Mouse (Mus musculus): ENCODE measurements around the gene Cnr1. TPM values are rescaled to one million over a fixed set of nuclear protein-coding genes. Genes with fewer than 3 reads are reported as not detected.

Gene Cnr1
- polyA plus RNA-seq, 1 experiment: 0.14 TPM

GRCm38 (mm10) chr4:33923151-33923760 is 1.1 kb upstream of the Cnr1 start:
- no peaks in the 10 kb centered on the region for H3K36me3 ChIP-seq (ENCODE audit: control insufficient read depth, insufficient read depth, low read length)
- no peak overlapping the region for H3K27ac ChIP-seq (ENCODE audit: insufficient read depth, low read depth, low read length)
- no peak for TF ChIP-seq CTCF (conservative IDR thresholded peaks at IDR 0.05; ENCODE audit: insufficient read depth, insufficient read length, low read depth, low read length)
- no peak for TF ChIP-seq POLR2A (IDR thresholded peaks at IDR 0.05; ENCODE audit: low read depth, low read length)
- H3K4me3 ChIP-seq (ENCODE audit: insufficient read depth, low read depth, low read length): no peak overlapping the region
- WGBS: 20% methylated on average over 19 of the region's 19 CpGs
- peaks cover 2% of the 10 kb centered on the region; the same call in 1 of the 2 replicates for H3K27me3 ChIP-seq (replicated peaks; ENCODE audit: control insufficient read depth, insufficient read depth, low read length)
- no peaks in the 10 kb centered on the region for H3K4me1 ChIP-seq (ENCODE audit: control insufficient read depth, insufficient read depth, low read length)
- no peak for DNase-seq

DNA sequence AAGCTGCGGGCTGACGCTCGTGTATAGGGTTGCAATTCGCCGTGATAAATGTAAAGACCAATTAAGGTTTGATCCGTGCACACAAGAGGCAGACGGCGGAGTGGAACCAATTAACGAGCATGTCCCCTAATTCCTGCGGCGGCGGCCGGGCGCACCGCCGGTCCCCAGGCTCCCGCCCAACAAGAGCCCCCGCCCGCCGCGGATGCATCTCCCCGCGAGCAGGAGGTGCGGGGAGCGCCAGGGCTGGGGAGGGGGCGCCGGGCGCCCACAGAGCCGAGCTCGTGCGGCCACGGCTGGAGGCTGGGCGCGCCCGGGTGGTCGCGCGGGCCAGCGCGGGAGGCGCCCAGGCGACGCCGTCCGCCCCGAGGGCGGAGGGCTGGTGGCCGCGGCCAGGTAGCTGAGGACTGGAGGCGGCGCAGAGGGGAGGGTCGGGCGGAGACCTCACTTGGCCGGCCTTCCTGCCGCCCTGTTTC is 596 bp upstream of the Cnr1 start:
- Histone ChIP-seq H3K27me3 (replicated peaks; ENCODE audit: control insufficient read depth, insufficient read depth, low read length) (peaks cover 2% of the 10 kb centered on the region; the same call in 1 of the 2 replicates), H3K36me3 (ENCODE audit: control insufficient read depth, insufficient read depth, low read length) (no peaks in the 10 kb centered on the region), H3K4me1 (ENCODE audit: control insufficient read depth, insufficient read depth, low read length) (no peaks in the 10 kb centered on the region), H3K27ac (ENCODE audit: insufficient read depth, low read depth, low read length) (no peak overlapping the region), H3K4me3 (ENCODE audit: insufficient read depth, low read depth, low read length) (peak overlapping the region; percentile 69; the same call in 1 of the 2 replicates)
- TF ChIP-seq CTCF (conservative IDR thresholded peaks at IDR 0.05; ENCODE audit: insufficient read depth, insufficient read length, low read depth, low read length) (no peak), POLR2A (IDR thresholded peaks at IDR 0.05; ENCODE audit: low read depth, low read length) (no peak)
- WGBS: 2% methylated on average over 49 of the region's 55 CpGs
- no peak for DNase-seq

GRCm38 (mm10) chr4:33924889-33925245 is 474 bp downstream of the Cnr1 start:
- peak overlapping the region; percentile 69; the same call in 1 of the 2 replicates for H3K4me3 ChIP-seq (ENCODE audit: insufficient read depth, low read depth, low read length)
- no peak for DNase-seq
- no peaks in the 10 kb centered on the region for H3K36me3 ChIP-seq (ENCODE audit: control insufficient read depth, insufficient read depth, low read length)
- H3K27ac ChIP-seq (ENCODE audit: insufficient read depth, low read depth, low read length): no peak overlapping the region
- 0% methylated on average over 16 of the region's 24 CpGs for WGBS
- TF ChIP-seq CTCF (conservative IDR thresholded peaks at IDR 0.05; ENCODE audit: insufficient read depth, insufficient read length, low read depth, low read length) (no peak), POLR2A (IDR thresholded peaks at IDR 0.05; ENCODE audit: low read depth, low read length) (no peak)
- no peaks in the 10 kb centered on the region for H3K4me1 ChIP-seq (ENCODE audit: control insufficient read depth, insufficient read depth, low read length)
- H3K27me3 ChIP-seq (replicated peaks; ENCODE audit: control insufficient read depth, insufficient read depth, low read length): peaks cover 2% of the 10 kb centered on the region; the same call in 1 of the 2 replicates

DNA sequence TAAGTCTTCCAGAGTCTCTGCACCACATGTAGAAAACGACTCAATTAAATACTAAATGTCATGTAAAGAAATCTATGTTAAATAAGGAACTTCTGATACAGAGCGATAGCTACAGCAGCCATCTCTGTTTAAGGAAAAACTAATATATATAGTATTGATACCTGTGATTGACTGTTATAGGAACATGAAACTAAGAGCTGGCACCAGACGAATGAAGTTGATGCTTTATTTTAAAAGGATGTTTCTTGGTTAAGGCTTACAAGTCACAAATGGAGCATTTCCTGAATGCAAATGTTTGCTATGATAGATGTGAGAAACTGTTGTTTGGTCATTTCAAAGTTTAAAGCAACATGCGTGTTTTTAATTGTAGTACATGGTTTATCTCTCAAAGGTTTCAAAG is 1.1 kb downstream of the Cnr1 start:
- no peak overlapping the region for H3K27ac ChIP-seq (ENCODE audit: insufficient read depth, low read depth, low read length)
- peaks cover 2% of the 10 kb centered on the region; the same call in 1 of the 2 replicates for H3K27me3 ChIP-seq (replicated peaks; ENCODE audit: control insufficient read depth, insufficient read depth, low read length)
- 44% methylated on average over 4 of the region's 4 CpGs for WGBS

DNA sequence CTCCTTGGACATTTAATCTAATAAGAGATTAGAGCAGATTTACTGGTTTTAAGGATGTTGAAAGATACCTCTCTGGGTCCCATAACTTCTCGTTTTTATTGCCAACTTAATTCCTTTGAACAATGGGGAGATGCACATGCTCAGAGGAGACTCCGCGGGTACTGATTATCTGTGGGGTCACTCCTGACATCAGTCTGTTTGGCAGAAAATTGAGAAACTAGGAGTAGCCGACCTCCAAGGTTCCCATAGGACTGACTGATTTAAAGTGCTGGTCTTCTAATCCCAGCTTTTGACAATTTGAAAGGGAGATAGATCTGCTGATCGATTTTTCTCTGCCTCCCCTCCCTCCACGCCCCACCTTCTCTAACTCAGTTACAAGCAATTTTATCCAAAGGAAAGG is 1.6 kb downstream of the Cnr1 start:
- H3K4me1 ChIP-seq (ENCODE audit: control insufficient read depth, insufficient read depth, low read length): no peaks in the 10 kb centered on the region
- H3K4me3 ChIP-seq (ENCODE audit: insufficient read depth, low read depth, low read length): no peak overlapping the region
- H3K36me3 ChIP-seq (ENCODE audit: control insufficient read depth, insufficient read depth, low read length): no peaks in the 10 kb centered on the region
- H3K27me3 ChIP-seq (replicated peaks; ENCODE audit: control insufficient read depth, insufficient read depth, low read length): peaks cover 2% of the 10 kb centered on the region; the same call in 1 of the 2 replicates
- no peak for DNase-seq
- no peak overlapping the region for H3K27ac ChIP-seq (ENCODE audit: insufficient read depth, low read depth, low read length)
- TF ChIP-seq CTCF (conservative IDR thresholded peaks at IDR 0.05; ENCODE audit: insufficient read depth, insufficient read length, low read depth, low read length): no peak
- no peak for TF ChIP-seq POLR2A (IDR thresholded peaks at IDR 0.05; ENCODE audit: low read depth, low read length)
- 48% methylated on average over 6 of the region's 6 CpGs for WGBS

More for the DNA sequence above, 1.1 kb downstream of the Cnr1 start:
- Histone ChIP-seq H3K4me3 (ENCODE audit: insufficient read depth, low read depth, low read length) (no peak overlapping the region), H3K4me1 (ENCODE audit: control insufficient read depth, insufficient read depth, low read length) (no peaks in the 10 kb centered on the region), H3K36me3 (ENCODE audit: control insufficient read depth, insufficient read depth, low read length) (no peaks in the 10 kb centered on the region)
- TF ChIP-seq POLR2A (IDR thresholded peaks at IDR 0.05; ENCODE audit: low read depth, low read length) (no peak), CTCF (conservative IDR thresholded peaks at IDR 0.05; ENCODE audit: insufficient read depth, insufficient read length, low read depth, low read length) (no peak)
- no peak for DNase-seq

DNA sequence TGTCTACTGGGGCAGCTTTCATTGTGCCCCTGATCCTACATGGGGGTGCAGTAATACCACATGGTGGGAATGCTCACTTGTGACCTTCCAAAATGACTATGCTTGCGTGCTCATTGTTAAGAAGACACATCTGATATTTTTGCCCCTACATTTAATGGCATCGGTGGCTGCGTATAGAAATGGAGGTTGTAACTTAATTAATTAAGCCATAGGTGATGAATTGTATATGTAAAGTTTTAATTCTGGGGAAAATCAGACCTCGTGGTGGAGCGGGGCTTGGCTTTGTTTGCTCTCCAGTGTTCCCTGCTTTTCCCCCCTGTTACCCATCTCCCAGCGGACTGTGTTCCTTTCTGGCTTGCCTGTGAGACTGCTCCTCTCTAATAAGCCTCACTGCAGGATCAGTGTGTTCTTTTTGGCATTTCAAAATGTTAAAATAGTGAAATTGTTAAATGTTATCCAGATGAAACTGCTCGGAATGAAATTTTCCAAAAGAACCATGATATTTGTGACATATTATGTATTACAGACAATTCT is 2.4 kb downstream of the Cnr1 start:
- peaks cover 2% of the 10 kb centered on the region; the same call in 1 of the 2 replicates for H3K27me3 ChIP-seq (replicated peaks; ENCODE audit: control insufficient read depth, insufficient read depth, low read length)
- TF ChIP-seq POLR2A (IDR thresholded peaks at IDR 0.05; ENCODE audit: low read depth, low read length) (no peak), CTCF (conservative IDR thresholded peaks at IDR 0.05; ENCODE audit: insufficient read depth, insufficient read length, low read depth, low read length) (no peak)
- 92% methylated on average over 7 of the region's 7 CpGs for whole genome bisulfite sequencing

DNA sequence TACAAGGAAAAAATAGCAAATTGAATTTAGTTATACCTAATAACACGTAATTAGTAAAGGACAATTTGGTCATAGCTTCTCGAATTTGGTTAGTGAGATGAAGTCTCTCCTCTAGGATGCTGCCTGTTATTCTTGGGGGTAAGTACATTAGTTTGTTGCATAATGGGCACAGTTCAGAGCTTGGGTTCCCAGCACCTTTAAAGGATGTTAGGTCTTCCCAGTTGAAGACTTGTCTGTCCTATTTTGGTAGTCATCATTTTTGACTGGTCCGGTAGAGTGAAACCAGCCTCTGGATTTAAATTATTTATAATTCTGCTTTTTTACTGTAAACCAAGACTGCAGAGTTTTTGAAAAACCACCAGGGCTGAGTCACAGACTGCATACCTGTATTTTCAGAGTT is 3.3 kb downstream of the Cnr1 start:
- no peak for DNase-seq
- H3K27ac ChIP-seq (ENCODE audit: insufficient read depth, low read depth, low read length): no peak overlapping the region
- TF ChIP-seq CTCF (conservative IDR thresholded peaks at IDR 0.05; ENCODE audit: insufficient read depth, insufficient read length, low read depth, low read length): no peak
- WGBS: 94% methylated on average over 3 of the region's 3 CpGs
- no peaks in the 10 kb centered on the region for H3K36me3 ChIP-seq (ENCODE audit: control insufficient read depth, insufficient read depth, low read length)
- no peak overlapping the region for H3K4me3 ChIP-seq (ENCODE audit: insufficient read depth, low read depth, low read length)
- H3K27me3 ChIP-seq (replicated peaks; ENCODE audit: control insufficient read depth, insufficient read depth, low read length): 0 out of 2 replicates have a peak, but pooled peaks cover 2% of the 10 kb centered on the region
- no peaks in the 10 kb centered on the region for H3K4me1 ChIP-seq (ENCODE audit: control insufficient read depth, insufficient read depth, low read length)

More for the DNA sequence above, 2.4 kb downstream of the Cnr1 start:
- DNase-seq: no peak
- no peaks in the 10 kb centered on the region for H3K4me1 ChIP-seq (ENCODE audit: control insufficient read depth, insufficient read depth, low read length)
- H3K4me3 ChIP-seq (ENCODE audit: insufficient read depth, low read depth, low read length): no peak overlapping the region
- no peak overlapping the region for H3K27ac ChIP-seq (ENCODE audit: insufficient read depth, low read depth, low read length)
- H3K36me3 ChIP-seq (ENCODE audit: control insufficient read depth, insufficient read depth, low read length): no peaks in the 10 kb centered on the region
